Comparison of ENCODE assay signal across 10 mouse cellular contexts in the genomic region with DNA sequence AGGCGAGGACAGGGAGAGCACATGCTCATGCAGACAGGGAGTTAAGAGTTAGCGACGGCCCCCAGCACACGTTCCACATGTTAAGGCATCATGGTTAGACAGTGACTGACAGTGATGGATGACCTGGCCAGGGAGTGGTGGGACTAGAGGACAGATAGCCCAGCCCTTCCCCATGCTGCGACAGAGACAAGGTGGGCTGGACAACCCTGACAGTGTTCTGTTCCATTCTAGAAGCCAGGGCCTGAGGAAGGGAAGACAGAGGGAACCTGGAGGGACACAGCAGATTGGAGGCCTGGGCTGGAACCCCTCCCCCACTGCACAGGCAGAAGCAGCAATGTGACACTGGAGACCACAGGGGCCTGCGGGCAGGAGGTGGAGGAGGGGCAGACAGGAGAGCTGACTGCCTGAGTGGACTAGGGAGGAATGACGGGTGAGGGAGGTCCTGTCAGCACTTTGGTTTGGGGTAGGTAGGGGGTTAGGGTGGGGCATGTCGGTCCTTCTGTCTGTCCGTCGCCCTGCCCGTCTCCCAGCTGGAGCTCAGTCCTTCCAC. TPM values are rescaled to one million over a fixed set of nuclear protein-coding genes. Genes with fewer than 3 reads are reported as not detected.
DNase-seq lines count a peak whose midpoint lies in the region; ATAC-seq and TF ChIP-seq lines count a peak whose summit lies in the region.
"Had no signal": no experiment of that assay in that cellular context is flagged by ENCODE, and none has a peak within 500 bp of the region (broad histone marks: within the 10 kb centered on the region; RNA-seq: fewer than 3 reads in every experiment).

No protein-coding gene starts in this region.

- H3K27me3 ChIP-seq in heart, embryonic 15.5 days: no peaks in the 10 kb centered on the region

- no peak overlapping the region for H3K4me3 ChIP-seq in heart, embryonic 15.5 days
- no peak overlapping the region for H3K4me3 ChIP-seq in ES-E14 (ENCODE audit: insufficient read depth in 1 of 2, low read depth in 1 of 2, low read length in 2 of 2, poor library complexity in 1 of 2, severe bottlenecking in 1 of 2)

- no peak for DNase-seq in heart, postnatal 36 days
- DNase-seq in ES-E14 (ENCODE audit: low read depth, low spot score): no peak
- peak; percentile 35 to 45 for DNase-seq in cerebellum, postnatal 10 days
- peak; percentile 27 for DNase-seq in kidney, postnatal 14 days
- no peak for DNase-seq in embryo, embryonic 10.5 days (ENCODE audit: low spot score)
- DNase-seq in right cerebral cortex, adult 2 months (ENCODE audit: low spot score in 2 of 2): no peak
- no peak for DNase-seq in ovary, adult 18-20 months (ENCODE audit: low spot score)
- DNase-seq: left cerebral cortex, postnatal 4 days had no signal

- ATAC-seq in heart, embryonic 15.5 days (replicated peaks; ENCODE audit: insufficient number of reproducible peaks, insufficient read depth, low FRiP score, low read depth): no peak

- H3K27ac ChIP-seq in heart, embryonic 15.5 days: no peak overlapping the region
- peak overlapping the region; percentile 15; the same call in 1 of the 2 replicates for H3K27ac ChIP-seq in ES-E14 (ENCODE audit: insufficient read depth, low read depth, low read length, poor library complexity, severe bottlenecking)

- H3K36me3 ChIP-seq in heart, embryonic 15.5 days: peaks cover 27% of the 10 kb centered on the region
- H3K36me3 ChIP-seq in ES-E14 (ENCODE audit: control insufficient read depth, insufficient read depth, low read length, poor library complexity, severe bottlenecking): peaks cover 28% of the 10 kb centered on the region

- intact Hi-C loops in heart, postnatal 36 days (cut with DNase I): no loop called here

- no peaks in the 10 kb centered on the region for H3K9me3 ChIP-seq in heart, embryonic 15.5 days (replicated peaks)
- no peaks in the 10 kb centered on the region for H3K9me3 ChIP-seq in ES-E14 (ENCODE audit: control insufficient read depth, insufficient read depth, low read depth, low read length)

- 61% methylated on average over 11 of the region's 11 CpGs for WGBS in heart, embryonic 15.5 days

- H3K4me1 ChIP-seq in heart, embryonic 15.5 days (replicated peaks): peaks cover 34% of the 10 kb centered on the region
- peaks cover 3 to 21% of the 10 kb centered on the region in 2 experiments for H3K4me1 ChIP-seq in ES-E14 (ENCODE audit: control insufficient read depth in 2 of 2, insufficient read depth in 2 of 2, low read length in 2 of 2, poor library complexity in 1 of 2)

- H3K9ac ChIP-seq in heart, embryonic 15.5 days: no peak overlapping the region
- 0 out of 2 replicates have a peak overlapping the region, but pooled peaks have one; percentile 8 for H3K9ac ChIP-seq in ES-E14 (ENCODE audit: insufficient read depth, low read depth, low read length, poor library complexity, severe bottlenecking)

- in situ Hi-C loops in ES-E14 (cut with MboI; ENCODE audit: low sequenced_read_pairs in 2 of 2, unreplicated experiment in 2 of 2): no loop called here

- H3K4me2 ChIP-seq in heart, embryonic 15.5 days: 0 out of 2 replicates have a peak overlapping the region, but pooled peaks have one; percentile 93

TF ChIP-seq in ES-E14, 5 proteins besides CTCF, POLR2A, EP300 and RAD21:
- TF ChIP-seq ZC3H11A (IDR thresholded peaks at IDR 0.05; ENCODE audit: borderline replicate concordance, low read depth, low read length): no peak
- TF ChIP-seq MAFK (IDR thresholded peaks at IDR 0.05; ENCODE audit: insufficient read depth, low read depth, low read length): no peak
- no peak for TF ChIP-seq HCFC1 (IDR thresholded peaks at IDR 0.05; ENCODE audit: borderline replicate concordance, insufficient read depth, low read length)
- no peak for TF ChIP-seq ZNF384 (IDR thresholded peaks at IDR 0.05; ENCODE audit: low read depth, low read length)
- no peak for TF ChIP-seq CHD2 (IDR thresholded peaks at IDR 0.05; ENCODE audit: low read depth, low read length)

RNA-seq across cellular contexts. Expression of gene Arhgdia, which starts 2.7 kb away (rescaled TPM):
- polyA plus RNA-seq in heart, embryonic 15.5 days (2015; fragmentation: Nextera tagmentation; extraction: Ambion mirVana): 345 and 458 TPM in 2 replicates
- total RNA-seq in heart, postnatal 36 days (2021): 100 to 1,000 TPM; 147 to 150 TPM
- total RNA-seq in ES-E14 (2012; rRNA removed): 161 and 253 TPM in 2 replicates

RNA-seq across cellular contexts. Expression of gene P4hb, which starts 5.7 kb away (rescaled TPM):
- 357 and 484 TPM in 2 replicates for polyA plus RNA-seq in heart, embryonic 15.5 days (2015; fragmentation: Nextera tagmentation; extraction: Ambion mirVana)
- 100 to 1,000 TPM; 252 to 258 TPM for total RNA-seq in heart, postnatal 36 days (2021)
- total RNA-seq in ES-E14 (2012; rRNA removed): 904 and 977 TPM in 2 replicates

RNA-seq across cellular contexts. Expression of gene Alyref, which starts 19.4 kb away (rescaled TPM):
- 238 and 262 TPM in 2 replicates for polyA plus RNA-seq in heart, embryonic 15.5 days (2015; fragmentation: Nextera tagmentation; extraction: Ambion mirVana)
- total RNA-seq in heart, postnatal 36 days (2021): 10 to 100 TPM; 46.4 to 47.8 TPM
- total RNA-seq in ES-E14 (2012; rRNA removed): 300 and 397 TPM in 2 replicates

RNA-seq across cellular contexts. Expression of gene Anapc11, which starts 19.5 kb away (rescaled TPM):
- 175 and 182 TPM in 2 replicates for polyA plus RNA-seq in heart, embryonic 15.5 days (2015; fragmentation: Nextera tagmentation; extraction: Ambion mirVana)
- 10 to 100 TPM; 75.6 to 87.1 TPM for total RNA-seq in heart, postnatal 36 days (2021)
- total RNA-seq in ES-E14 (2012; rRNA removed): 87.4 and 98.4 TPM in 2 replicates

RNA-seq across cellular contexts. Expression of gene Ppp1r27, which starts 27.8 kb away (rescaled TPM):
- polyA plus RNA-seq in heart, embryonic 15.5 days (2015; fragmentation: Nextera tagmentation; extraction: Ambion mirVana): 0.50 and 7.6 TPM in 2 replicates
- total RNA-seq in heart, postnatal 36 days (2021): under 1 TPM in 1 of 2 experiments, not detected in 1; 0.67 TPM
- total RNA-seq in ES-E14 (2012; rRNA removed): not detected in 2 replicates
- total RNA-seq: left cerebral cortex, postnatal 4 days had no signal
- polyA plus RNA-seq: stomach, postnatal 0 days had no signal

Comparison
In these comparisons a context has a peak if more than half of its experiments do, and no peak if none do; other contexts are left out.
1. DNase-seq: peak in cerebellum, postnatal 10 days (2 of 2) and kidney, postnatal 14 days (single experiment); none in heart, postnatal 36 days (0 of 2), ES-E14 (single experiment), embryo, embryonic 10.5 days (single experiment), right cerebral cortex, adult 2 months (0 of 2) and ovary, adult 18-20 months (single experiment).